Mouse (Mus musculus) E14TG2a.4 (cell line): ENCODE measurements around the gene Samhd1.

Experiments used
- CTCF ChIP-seq: conservative IDR thresholded peaks from 2 replicates; pipeline ENCODE4 v1.5.1; 2014; ENCODE audit warnings: low read length
- POU5F1 ChIP-seq: IDR thresholded peaks from 2 replicates; pipeline ENCODE4 v1.6.1; 2014; ENCODE audit warnings: low read length, borderline replicate concordance

DNA sequence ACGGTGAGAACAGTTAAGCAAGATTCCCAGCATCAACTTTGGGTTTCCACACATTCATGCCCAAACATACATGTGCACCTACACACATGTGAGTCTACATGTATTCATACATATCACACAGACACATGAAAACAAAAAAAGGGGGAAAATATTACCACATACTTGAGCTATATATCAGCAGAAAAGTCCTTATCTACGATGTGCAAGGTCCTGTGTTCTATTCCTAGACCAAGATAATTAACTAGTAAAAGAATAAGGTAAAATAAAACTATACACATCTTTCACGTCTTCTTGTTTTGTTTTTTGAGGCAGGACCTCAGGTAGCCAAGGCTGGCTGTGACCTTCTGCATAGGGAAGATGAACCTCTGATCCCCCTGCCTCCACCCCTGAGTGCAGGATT lies 41.2 kb upstream of the Samhd1 start:
- TF ChIP-seq CTCF (no peak), POU5F1 (no peak)
